ENCODE assay signal across 8 mouse cellular contexts in genomic region chr2:91965417-91965816, GRCm38 (mm10). TPM values are rescaled to one million over a fixed set of nuclear protein-coding genes. Genes with fewer than 3 reads are reported as not detected.
DNase-seq lines count a peak whose midpoint lies in the region; ATAC-seq and TF ChIP-seq lines count a peak whose summit lies in the region.

No protein-coding gene starts in this region.

- TF ChIP-seq POLR2A in ES-Bruce4 (IDR thresholded peaks at IDR 0.05; ENCODE audit: insufficient read depth, low read length) = no peak

- no peak for TF ChIP-seq EP300 in ES-Bruce4 (IDR thresholded peaks at IDR 0.05; ENCODE audit: insufficient read depth, low read depth, low read length)
- TF ChIP-seq EP300 in liver, embryonic 14.5 days (IDR thresholded peaks at IDR 0.05; ENCODE audit: low read depth) = no peak

- peak overlapping the region; percentile 44 for H3K4me3 ChIP-seq in ES-Bruce4 (ENCODE audit: low read depth, low read length)
- H3K4me3 ChIP-seq in intestine, embryonic 14.5 days (ENCODE audit: low read depth, low read length) = peak overlapping the region; percentile 16
- H3K4me3 ChIP-seq in liver, embryonic 14.5 days (ENCODE audit: insufficient read depth in 1 of 2, low read depth in 2 of 2, low read length in 2 of 2) = peak overlapping the region; percentile 34 to 44

- peak overlapping the region; percentile 41 for H3K4me2 ChIP-seq in intestine, embryonic 14.5 days (ENCODE audit: low read length)
- H3K4me2 ChIP-seq in liver, embryonic 14.5 days (ENCODE audit: low read depth) = peak overlapping the region; percentile 39

- peak overlapping the region; percentile 47 for H3K9ac ChIP-seq in ES-Bruce4 (ENCODE audit: low read depth, poor library complexity, severe bottlenecking)
- H3K9ac ChIP-seq in intestine, embryonic 14.5 days (ENCODE audit: low read length) = peak overlapping the region; percentile 8
- no peak overlapping the region; the same call in 1 of the 2 replicates for H3K9ac ChIP-seq in liver, embryonic 14.5 days (replicated peaks)

- no peaks in the 10 kb centered on the region for H3K27me3 ChIP-seq in ES-Bruce4 (ENCODE audit: control insufficient read depth, insufficient read depth, low read length, poor library complexity, severe bottlenecking)
- H3K27me3 ChIP-seq in intestine, embryonic 14.5 days (replicated peaks; ENCODE audit: control insufficient read depth, insufficient read depth, low read length) = no peaks in the 10 kb centered on the region
- peaks cover 8% of the 10 kb centered on the region for H3K27me3 ChIP-seq in liver, embryonic 14.5 days (ENCODE audit: control insufficient read depth, insufficient read depth, low read length)

- no peaks in the 10 kb centered on the region for H3K36me3 ChIP-seq in ES-Bruce4 (ENCODE audit: control insufficient read depth, insufficient read depth, low read length, poor library complexity, severe bottlenecking)
- H3K36me3 ChIP-seq in intestine, embryonic 14.5 days (ENCODE audit: control insufficient read depth, insufficient read depth, low read length) = no peaks in the 10 kb centered on the region
- H3K36me3 ChIP-seq in liver, embryonic 14.5 days (replicated peaks; ENCODE audit: control insufficient read depth, insufficient read depth, low read depth) = peaks cover 2% of the 10 kb centered on the region; the same call in 1 of the 2 replicates

- no peak for ATAC-seq in intestine, embryonic 14.5 days (replicated peaks; ENCODE audit: low FRiP score, low TSS enrichment, low read depth)
- ATAC-seq in liver, embryonic 14.5 days (ENCODE audit: insufficient read depth) = no peak

- peak; percentile 91 for DNase-seq in 416B (ENCODE audit: low read depth)
- peak; percentile 51 to 61 for DNase-seq in gastrocnemius, postnatal 36 days
- no peak for DNase-seq in intestine, embryonic 14.5 days (ENCODE audit: low spot score)
- DNase-seq in liver, embryonic 14.5 days (ENCODE audit: low read depth in 3 of 3, low spot score in 3 of 3) = no peak
- peak; percentile 66 to 70 for DNase-seq in natural killer cell, adult 2 months (ENCODE audit: low spot score in 2 of 2)
- DNase-seq in right cerebral cortex, postnatal 36 days (ENCODE audit: low spot score in 2 of 2) = no peak
- no peak for DNase-seq in left cerebral cortex, postnatal 4 days

- WGBS in intestine, embryonic 14.5 days = 19% methylated on average over 20 of the region's 20 CpGs
- WGBS in liver, embryonic 14.5 days (ENCODE audit: insufficient replicate concordance) = 5% methylated on average over 20 of the region's 20 CpGs

- H3K27ac ChIP-seq in ES-Bruce4 (ENCODE audit: insufficient read depth, low read length) = no peak overlapping the region
- no peak overlapping the region for H3K27ac ChIP-seq in intestine, embryonic 14.5 days (ENCODE audit: low read depth)
- no peak overlapping the region for H3K27ac ChIP-seq in liver, embryonic 14.5 days

- H3K4me1 ChIP-seq in ES-Bruce4 (ENCODE audit: control insufficient read depth, insufficient read depth, low read length) = peaks cover 7% of the 10 kb centered on the region
- H3K4me1 ChIP-seq in intestine, embryonic 14.5 days (replicated peaks; ENCODE audit: control insufficient read depth, insufficient read depth, low read length) = peaks cover 34% of the 10 kb centered on the region
- peaks cover 16 to 30% of the 10 kb centered on the region in 2 experiments for H3K4me1 ChIP-seq in liver, embryonic 14.5 days (replicated peaks; ENCODE audit: control insufficient read depth in 2 of 2, insufficient read depth in 2 of 2, low read length in 1 of 2)

- no peaks in the 10 kb centered on the region for H3K9me3 ChIP-seq in ES-Bruce4 (replicated peaks; ENCODE audit: control insufficient read depth, insufficient read depth, low read length, poor library complexity, severe bottlenecking)
- no peaks in the 10 kb centered on the region for H3K9me3 ChIP-seq in intestine, embryonic 14.5 days (ENCODE audit: control insufficient read depth, low read length)
- H3K9me3 ChIP-seq in liver, embryonic 14.5 days (ENCODE audit: control insufficient read depth, low read length) = no peaks in the 10 kb centered on the region

- intact Hi-C loops in gastrocnemius, postnatal 36 days (cut with DNase I) = no loop called here
- intact Hi-C loops in left cerebral cortex, postnatal 4 days (cut with DNase I) = no loop called here

- no peak for TF ChIP-seq CTCF in ES-Bruce4 (IDR thresholded peaks at IDR 0.05; ENCODE audit: low read depth, low read length)
- no peak for TF ChIP-seq CTCF in liver, embryonic 14.5 days (IDR thresholded peaks at IDR 0.05; ENCODE audit: low read depth)

RNA-seq across cellular contexts. Expression of gene Dgkz, which starts 10.2 kb away (rescaled TPM):
- 28.1 and 29.6 TPM in 2 replicates for polyA plus RNA-seq in ES-Bruce4 (2011; ENCODE audit: insufficient read depth, insufficient read length, low read depth, missing spikeins)
- 10 to 100 TPM; 28.1 to 35.5 TPM for total RNA-seq in gastrocnemius, postnatal 36 days (2021)
- 71.9 and 75.6 TPM in 2 replicates for polyA plus RNA-seq in intestine, embryonic 14.5 days (2014; fragmentation: Nextera tagmentation; extraction: Ambion mirVana)
- 55.9 and 60.7 TPM in 2 replicates for polyA plus RNA-seq in liver, embryonic 14.5 days (2012; rRNA removed)
- 19.6 and 26.7 TPM in 2 replicates for polyA plus RNA-seq in liver, embryonic 14.5 days (2014; fragmentation: Nextera tagmentation; extraction: Ambion mirVana)
- total RNA-seq in left cerebral cortex, postnatal 4 days (2021) = 100 to 1,000 TPM; 134 to 158 TPM

RNA-seq across cellular contexts. Expression of gene Gm9821, which starts 19.9 kb away (rescaled TPM):
- not detected in 2 replicates for polyA plus RNA-seq in ES-Bruce4 (2011; ENCODE audit: insufficient read depth, insufficient read length, low read depth, missing spikeins)
- total RNA-seq in gastrocnemius, postnatal 36 days (2021) = not detected
- polyA plus RNA-seq in intestine, embryonic 14.5 days (2014; fragmentation: Nextera tagmentation; extraction: Ambion mirVana) = 0.74 and 0.88 TPM in 2 replicates
- polyA plus RNA-seq in liver, embryonic 14.5 days (2012; rRNA removed) = 0.01 and 0.02 TPM in 2 replicates
- 0.63 and 0.96 TPM in 2 replicates for polyA plus RNA-seq in liver, embryonic 14.5 days (2014; fragmentation: Nextera tagmentation; extraction: Ambion mirVana)
- total RNA-seq in left cerebral cortex, postnatal 4 days (2021) = not detected

RNA-seq across cellular contexts. Expression of gene Mdk, which starts 33.3 kb away (rescaled TPM):
- polyA plus RNA-seq in ES-Bruce4 (2011; ENCODE audit: insufficient read depth, insufficient read length, low read depth, missing spikeins) = 156 and 167 TPM in 2 replicates
- 1 to 10 TPM; 1.4 to 4.3 TPM for total RNA-seq in gastrocnemius, postnatal 36 days (2021)
- 973 and 1,126 TPM in 2 replicates for polyA plus RNA-seq in intestine, embryonic 14.5 days (2014; fragmentation: Nextera tagmentation; extraction: Ambion mirVana)
- 13.2 and 19.3 TPM in 2 replicates for polyA plus RNA-seq in liver, embryonic 14.5 days (2012; rRNA removed)
- 12.7 and 13.7 TPM in 2 replicates for polyA plus RNA-seq in liver, embryonic 14.5 days (2014; fragmentation: Nextera tagmentation; extraction: Ambion mirVana)
- total RNA-seq in left cerebral cortex, postnatal 4 days (2021) = 10 to 100 TPM; 40.6 to 45.4 TPM

RNA-seq across cellular contexts. Expression of gene Chrm4, which starts 38.4 kb away (rescaled TPM):
- polyA plus RNA-seq in ES-Bruce4 (2011; ENCODE audit: insufficient read depth, insufficient read length, low read depth, missing spikeins) = 0.78 and 0.97 TPM in 2 replicates
- not detected for total RNA-seq in gastrocnemius, postnatal 36 days (2021)
- polyA plus RNA-seq in intestine, embryonic 14.5 days (2014; fragmentation: Nextera tagmentation; extraction: Ambion mirVana) = 0.16 TPM in 1 of 2 replicates, not detected in the other
- 0.06 and 0.08 TPM in 2 replicates for polyA plus RNA-seq in liver, embryonic 14.5 days (2012; rRNA removed)
- polyA plus RNA-seq in liver, embryonic 14.5 days (2014; fragmentation: Nextera tagmentation; extraction: Ambion mirVana) = not detected in 2 replicates
- 10 to 100 TPM; 10.8 to 12.2 TPM for total RNA-seq in left cerebral cortex, postnatal 4 days (2021)

RNA-seq across cellular contexts. Expression of gene Creb3l1, which starts 58.9 kb away (rescaled TPM):
- 10.5 and 10.9 TPM in 2 replicates for polyA plus RNA-seq in ES-Bruce4 (2011; ENCODE audit: insufficient read depth, insufficient read length, low read depth, missing spikeins)
- total RNA-seq in gastrocnemius, postnatal 36 days (2021) = 1 to 10 TPM; 3.9 to 5.7 TPM
- 21.2 and 24.1 TPM in 2 replicates for polyA plus RNA-seq in intestine, embryonic 14.5 days (2014; fragmentation: Nextera tagmentation; extraction: Ambion mirVana)
- 0.61 and 0.66 TPM in 2 replicates for polyA plus RNA-seq in liver, embryonic 14.5 days (2012; rRNA removed)
- polyA plus RNA-seq in liver, embryonic 14.5 days (2014; fragmentation: Nextera tagmentation; extraction: Ambion mirVana) = 0.84 and 1.3 TPM in 2 replicates
- total RNA-seq in left cerebral cortex, postnatal 4 days (2021) = 10 to 100 TPM; 10.3 to 12.4 TPM

Comparison
In these comparisons a context has a peak if more than half of its experiments do, and no peak if none do; other contexts are left out.
1. DNase-seq: peak in 416B (single experiment), gastrocnemius, postnatal 36 days (2 of 2) and natural killer cell, adult 2 months (2 of 2); none in intestine, embryonic 14.5 days (single experiment), liver, embryonic 14.5 days (0 of 3), right cerebral cortex, postnatal 36 days (0 of 2) and left cerebral cortex, postnatal 4 days (single experiment).
2. Peak in every context shown above with its lines, with median percentiles within 50 percentile points of each other: H3K4me3 ChIP-seq.